Mouse (Mus musculus) heart, postnatal 0 days (tissue): Measurements from ENCODE around the gene Wdr75. TPM values are rescaled to one million over a fixed set of nuclear protein-coding genes. Genes with fewer than 3 reads are reported as not detected.
A peak's percentile ranks its signal among the peaks of the same experiment; 100 is the strongest.

Experiments used
- ATAC-seq: fragments of 200-750 bp; cut with Nextera tagmentation; 2 replicates; pipeline ENCODE4 v1.8.0; 2017; ENCODE audit warnings: low read depth, moderate number of reproducible peaks, moderate library complexity; ENCODE audit not compliant: insufficient read depth
- DNase-seq: peaks from one replicate; pipeline ENCODE4 v3.0.0-alpha.2; 2016; ENCODE audit warnings: low spot score
- H3K27ac ChIP-seq: fragments of 300-500 bp; sonication (generic); 2 replicates; pipeline ENCODE4 v1.5.1; 2014; ENCODE audit warnings: low read depth, mild to moderate bottlenecking
- H3K27me3 ChIP-seq: fragments of 300-500 bp; sonication (generic); 2 replicates; pipeline ENCODE4 v1.6.1; 2014; ENCODE audit warnings: low read length, mixed read lengths; ENCODE audit not compliant: control insufficient read depth, insufficient read depth
- H3K36me3 ChIP-seq: fragments of 300-500 bp; sonication (generic); replicated peaks from 2 replicates; pipeline ENCODE4 v1.6.1; 2014; ENCODE audit warnings: low read length, mixed read lengths; ENCODE audit not compliant: control insufficient read depth, insufficient read depth
- H3K4me1 ChIP-seq: fragments of 300-500 bp; sonication (generic); 2 replicates; pipeline ENCODE4 v1.6.1; 2014; ENCODE audit warnings: antibody characterized with exemption; ENCODE audit not compliant: control insufficient read depth, insufficient read depth
- H3K4me2 ChIP-seq: fragments of 300-500 bp; sonication (generic); 2 replicates; pipeline ENCODE4 v1.6.1; 2014; ENCODE audit warnings: low read depth, mild to moderate bottlenecking, low read length, moderate library complexity
- H3K4me3 ChIP-seq: fragments of 300-500 bp; sonication (generic); 2 replicates; pipeline ENCODE4 v1.5.1; 2014; ENCODE audit warnings: low read depth, low read length
- H3K9ac ChIP-seq: fragments of 300-500 bp; sonication (generic); replicated peaks from 2 replicates; pipeline ENCODE4 v1.6.1; 2014; ENCODE audit warnings: low read depth, low read length, mixed read lengths
- H3K9me3 ChIP-seq: fragments of 300-500 bp; sonication (generic); replicated peaks from 2 replicates; pipeline ENCODE4 v1.6.1; 2016; ENCODE audit warnings: low read length; ENCODE audit not compliant: control insufficient read depth
- CTCF ChIP-seq: IDR thresholded peaks from 2 replicates; pipeline ENCODE4 v1.5.1; 2016; ENCODE audit warnings: antibody characterized with exemption, control low read depth, low read depth
- EP300 ChIP-seq: IDR thresholded peaks from 2 replicates; pipeline ENCODE4 v1.6.1; 2016; ENCODE audit warnings: antibody characterized with exemption, low read depth
- WGBS: fragments of 180-500 bp; shearing (Covaris S2); extraction: QIAGEN DNeasy Blood & Tissue Kit; methylation state at CpG from one replicate; pipeline ENCODE4 v1.1.7; 2014; 5-methylcytosine and 5-hydroxymethylcytosine counted together
- polyA plus RNA-seq: library from polyadenylated mRNA; unstranded; fragments of >200 nt; fragmentation: Nextera tagmentation; extraction: Ambion mirVana; gene quantifications from 2 replicates; pipeline ENCODE4 v1.2.1, GENCODE M21; 2015
- total RNA-seq: library from RNA; depleted of rRNA; stranded (reverse); fragments of >200 nt; gene quantifications from 2 replicates; pipeline ENCODE4 v1.2.3, GENCODE M21; 2014; ENCODE audit warnings: low replicate concordance

The Wdr75 gene
- total and polyA plus RNA-seq, 2 experiments from 2014 or later = 23.2 to 99.0 TPM

- DNase-seq = no peak
These were observed 14.2 kb upstream of the Wdr75 start for GRCm38 (mm10) chr1:45780606-45781288.

GRCm38 (mm10) chr1:45816889-45817288 is 21.9 kb downstream of the Wdr75 start:
- DNase-seq (peak; percentile 25), ATAC-seq (no peak)
- Histone ChIP-seq H3K9ac (no peak overlapping the region), H3K36me3 (peaks cover 75% of the 10 kb centered on the region), H3K4me1 (no peaks in the 10 kb centered on the region), H3K9me3 (no peaks in the 10 kb centered on the region), H3K27me3 (no peaks in the 10 kb centered on the region), H3K27ac (no peak overlapping the region), H3K4me3 (no peak overlapping the region), H3K4me2 (no peak overlapping the region)
- peak; percentile 94 for TF ChIP-seq CTCF
- no peak for TF ChIP-seq EP300
- 14% methylated on average over 1 of the region's 1 CpGs for WGBS

More at GRCm38 (mm10) chr1:45780606-45781288, 14.2 kb upstream of the Wdr75 start:
- H3K27ac ChIP-seq = no peak overlapping the region
- ATAC-seq = no peak
- WGBS = 56% methylated on average over 4 of the region's 4 CpGs
- H3K27me3 ChIP-seq = no peaks in the 10 kb centered on the region
- H3K4me2 ChIP-seq = no peak overlapping the region
- TF ChIP-seq CTCF = no peak
- no peak for TF ChIP-seq EP300
- H3K4me3 ChIP-seq = no peak overlapping the region
- H3K4me1 ChIP-seq = no peaks in the 10 kb centered on the region
- no peaks in the 10 kb centered on the region for H3K9me3 ChIP-seq
- H3K36me3 ChIP-seq = no peaks in the 10 kb centered on the region
- no peak overlapping the region for H3K9ac ChIP-seq

GRCm38 (mm10) chr1:45818564-45818963 is 23.6 kb downstream of the Wdr75 start:
- Histone ChIP-seq H3K9me3 (no peaks in the 10 kb centered on the region), H3K27ac (no peak overlapping the region), H3K36me3 (peaks cover 71% of the 10 kb centered on the region), H3K9ac (no peak overlapping the region), H3K4me1 (no peaks in the 10 kb centered on the region), H3K4me2 (no peak overlapping the region), H3K27me3 (no peaks in the 10 kb centered on the region), H3K4me3 (no peak overlapping the region)
- TF ChIP-seq CTCF (no peak), EP300 (no peak)
- 91% methylated on average over 9 of the region's 9 CpGs for WGBS
- no peak for DNase-seq
- ATAC-seq = no peak

- ATAC-seq (no peak), DNase-seq (no peak)
- Histone ChIP-seq H3K9ac (no peak overlapping the region), H3K27ac (no peak overlapping the region), H3K4me2 (no peak overlapping the region), H3K4me1 (no peaks in the 10 kb centered on the region), H3K9me3 (no peaks in the 10 kb centered on the region), H3K4me3 (no peak overlapping the region), H3K36me3 (peaks cover 28% of the 10 kb centered on the region), H3K27me3 (no peaks in the 10 kb centered on the region)
- 69% methylated on average over 1 of the region's 1 CpGs for WGBS
- TF ChIP-seq EP300 (no peak), CTCF (no peak)
These were observed 29.5 kb downstream of the Wdr75 start for GRCm38 (mm10) chr1:45824441-45824840.

GRCm38 (mm10) chr1:45825140-45825539 is 30.2 kb downstream of the Wdr75 start:
- no peak overlapping the region for H3K4me3 ChIP-seq
- no peaks in the 10 kb centered on the region for H3K27me3 ChIP-seq
- H3K36me3 ChIP-seq = peaks cover 23% of the 10 kb centered on the region
- TF ChIP-seq CTCF (peak; percentile 71), EP300 (no peak)
- WGBS = 46% methylated on average over 5 of the region's 5 CpGs
- DNase-seq (peak; percentile 61), ATAC-seq (peak; percentile 63; the same call in 1 of the 2 replicates)
- no peak overlapping the region for H3K4me2 ChIP-seq
- H3K9ac ChIP-seq = no peak overlapping the region
- no peak overlapping the region for H3K27ac ChIP-seq
- no peaks in the 10 kb centered on the region for H3K4me1 ChIP-seq
- no peaks in the 10 kb centered on the region for H3K9me3 ChIP-seq

- ATAC-seq = no peak
- no peak overlapping the region for H3K27ac ChIP-seq
- H3K4me2 ChIP-seq = no peak overlapping the region
- no peaks in the 10 kb centered on the region for H3K9me3 ChIP-seq
- no peaks in the 10 kb centered on the region for H3K27me3 ChIP-seq
- no peak overlapping the region for H3K4me3 ChIP-seq
- 86% methylated on average over 3 of the region's 3 CpGs for WGBS
- peaks cover 19% of the 10 kb centered on the region for H3K36me3 ChIP-seq
- no peaks in the 10 kb centered on the region for H3K4me1 ChIP-seq
- DNase-seq = no peak
- TF ChIP-seq EP300 = no peak
- TF ChIP-seq CTCF = no peak
- no peak overlapping the region for H3K9ac ChIP-seq
These were observed 30.7 kb downstream of the Wdr75 start for GRCm38 (mm10) chr1:45825630-45826029.
